Mouse (Mus musculus) Patski (cell line): ENCODE results near the gene Gm28048. TPM values are rescaled to one million over a fixed set of nuclear protein-coding genes. Genes with fewer than 3 reads are reported as not detected.

Source experiments
- ATAC-seq: fragments of 100-300 bp; one replicate; pipeline ENCODE4 v1.8.0; 2021
- CTCF ChIA-PET: fragments of 350-600 bp; sonication (Branson Sonifier 250); formaldehyde crosslinking; loops from one replicate; lab custom pipeline; 2022; ENCODE audit warnings: inconsistent platforms; lab: Charles Lee
- POLR2A ChIA-PET: fragments of 350-600 bp; sonication (Branson Sonifier 250); formaldehyde crosslinking; loops from one replicate; lab custom pipeline; 2022; ENCODE audit warnings: antibody characterized with exemption, inconsistent platforms; lab: Charles Lee
- DNase-seq: peaks from one replicate; pipeline ENCODE4 v3.0.0-alpha.2; 2011; ENCODE audit warnings: low read depth, low spot score
- H3K27me3 ChIP-seq: fragments of 371-371 bp; one replicate; pipeline ENCODE4 v1.5.1; 2021
- CTCF ChIP-seq: fragments of 100-300 bp; IDR thresholded peaks from one replicate; pipeline ENCODE4 v1.5.1; 2021
- in situ Hi-C: fragments of 300-500 bp; cut with MboI; formaldehyde crosslinking; loops from 3 replicates; pipeline ENCODE4 v1.11.1; 2018; ENCODE audit warnings: low pct_unique_long_range_greater_than_20kb, mixed read lengths
- polyA plus RNA-seq: library from polyadenylated mRNA; unstranded; gene quantifications from one replicate; pipeline ENCODE4 v1.2.3, GENCODE M21; 2021

Gene Gm28048
- polyA plus RNA-seq, 1 experiment from 2014 or later = 14.7 TPM

GRCm38 (mm10) chr11:23013096-23013495 is 31.2 kb upstream of the Gm28048 start:
- ChIA-PET CTCF (interaction anchor here (1.2 kb wide), 1 partner anchor 12 kb away, joined by 3 read pairs; no protein-coding TSS in a partner anchor), POLR2A (no interaction called here)
- no peak for TF ChIP-seq CTCF
- in situ Hi-C loops = no loop called here
- DNase-seq = no peak
- no peaks in the 10 kb centered on the region for H3K27me3 ChIP-seq
- no peak for ATAC-seq

GRCm38 (mm10) chr11:23008824-23009200 is 26.9 kb upstream of the Gm28048 start:
- no peaks in the 10 kb centered on the region for H3K27me3 ChIP-seq
- TF ChIP-seq CTCF = no peak
- POLR2A ChIA-PET = interaction anchor here (0.6 to 1.7 kb wide), 3 partner anchors 17 to 255 kb away, joined by 3 to 5 read pairs (median 4); partner anchors contain the start of gene Xpo1
- CTCF ChIA-PET = interaction anchor here (1.3 to 1.9 kb wide), 2 partner anchors 9 to 262 kb away, joined by 4 to 5 read pairs; no protein-coding TSS in a partner anchor
- DNase-seq = no peak
- no peak for ATAC-seq
- in situ Hi-C loops = loop anchor here (5.0 kb wide), 1 partner anchor 58 kb away; no protein-coding TSS in a partner anchor

GRCm38 (mm10) chr11:23008181-23008823 is 26.4 kb upstream of the Gm28048 start:
- ATAC-seq (peak; percentile 95), DNase-seq (peak; percentile 37)
- no peaks in the 10 kb centered on the region for H3K27me3 ChIP-seq
- no peak for TF ChIP-seq CTCF
- ChIA-PET POLR2A (interaction anchor here (0.6 to 1.7 kb wide), 3 partner anchors 17 to 256 kb away, joined by 3 to 5 read pairs (median 4); partner anchors contain the start of gene Xpo1), CTCF (interaction anchor here (1.2 to 2.1 kb wide), 5 partner anchors 10 to 262 kb away, joined by 3 to 6 read pairs (median 4); no protein-coding TSS in a partner anchor)
- in situ Hi-C loops = loop anchor here (5.0 kb wide), 1 partner anchor 59 kb away; no protein-coding TSS in a partner anchor

- CTCF ChIA-PET = interaction anchor here (0.7 to 2.1 kb wide), 7 partner anchors 11 to 263 kb away, joined by 3 to 6 read pairs (median 4); no protein-coding TSS in a partner anchor
- in situ Hi-C loops = loop anchor here (5.0 kb wide), 1 partner anchor 60 kb away; no protein-coding TSS in a partner anchor
- DNase-seq = peak; percentile 64
- H3K27me3 ChIP-seq = no peaks in the 10 kb centered on the region
- POLR2A ChIA-PET = interaction anchor here (0.9 to 1.7 kb wide), 3 partner anchors 16 to 248 kb away, joined by 3 to 5 read pairs (median 3); partner anchors contain the start of gene Xpo1
- TF ChIP-seq CTCF = no peak
- ATAC-seq = peak; percentile 92
These were observed 25.7 kb upstream of the Gm28048 start, which contains the start of gene Fam161a for GRCm38 (mm10) chr11:23007481-23008180. TSS of gene Fam161a (plus strand) at chr11:23007531.

GRCm38 (mm10) chr11:23007166-23007480 is 25.2 kb upstream of the Gm28048 start:
- CTCF ChIA-PET = interaction anchor here (0.7 to 2.1 kb wide), 5 partner anchors 11 to 20 kb away, joined by 3 to 6 read pairs (median 4); no protein-coding TSS in a partner anchor
- H3K27me3 ChIP-seq = no peaks in the 10 kb centered on the region
- TF ChIP-seq CTCF = no peak
- POLR2A ChIA-PET = interaction anchor here (0.9 to 1.7 kb wide), 2 partner anchors 17 to 248 kb away, joined by 3 to 5 read pairs; partner anchors contain the start of gene Xpo1
- in situ Hi-C loops = loop anchor here (5.0 kb wide), 1 partner anchor 60 kb away; no protein-coding TSS in a partner anchor
- DNase-seq (no peak), ATAC-seq (no peak)

- no peaks in the 10 kb centered on the region for H3K27me3 ChIP-seq
- TF ChIP-seq CTCF = no peak
These were observed 23.4 kb upstream of the Gm28048 start for GRCm38 (mm10) chr11:23005276-23005675.

GRCm38 (mm10) chr11:22998308-22998707 is 16.4 kb upstream of the Gm28048 start:
- ATAC-seq (no peak), DNase-seq (no peak)
- POLR2A ChIA-PET = no interaction called here
- TF ChIP-seq CTCF = no peak
- CTCF ChIA-PET = no interaction called here
- in situ Hi-C loops = loop anchor here (25.0 kb wide), 2 partner anchors 564 to 764 kb away; partner anchors contain the start of gene Rel
- H3K27me3 ChIP-seq = no peaks in the 10 kb centered on the region

More at GRCm38 (mm10) chr11:23005276-23005675, 23.4 kb upstream of the Gm28048 start:
- in situ Hi-C loops = loop anchor here (5.0 kb wide), 1 partner anchor 62 kb away; no protein-coding TSS in a partner anchor
- ATAC-seq (no peak), DNase-seq (no peak)
- POLR2A ChIA-PET = no interaction called here
- CTCF ChIA-PET = no interaction called here

- no peak for ATAC-seq
- CTCF ChIA-PET = interaction anchor here (1.1 kb wide), 1 partner anchor 12 kb away, joined by 3 read pairs; the partner anchor contains the start of gene Fam161a
- TF ChIP-seq CTCF = no peak
- no peaks in the 10 kb centered on the region for H3K27me3 ChIP-seq
- in situ Hi-C loops = loop anchor here (25.0 kb wide), 2 partner anchors 567 to 767 kb away; partner anchors contain the start of gene Rel
- POLR2A ChIA-PET = no interaction called here
- DNase-seq = no peak
These were observed 13.6 kb upstream of the Gm28048 start for GRCm38 (mm10) chr11:22995461-22995860.

- ChIA-PET CTCF (interaction anchor here (0.9 to 1.0 kb wide), 2 partner anchors 8 to 14 kb away, joined by 3 to 4 read pairs; no protein-coding TSS in a partner anchor), POLR2A (no interaction called here)
- in situ Hi-C loops = loop anchor here (25.0 kb wide), 2 partner anchors 568 to 768 kb away; partner anchors contain the start of gene Rel
- no peak for TF ChIP-seq CTCF
- DNase-seq = no peak
- ATAC-seq = no peak
- no peaks in the 10 kb centered on the region for H3K27me3 ChIP-seq
These were observed 12.4 kb upstream of the Gm28048 start for GRCm38 (mm10) chr11:22994271-22994670.
